Mouse (Mus musculus) heart, embryonic 10.5 days (tissue): ENCODE results near the gene Itga8. TPM values are rescaled to one million over a fixed set of nuclear protein-coding genes. Genes with fewer than 3 reads are reported as not detected.

Source experiments
- DNase-seq: peaks from one replicate; pipeline ENCODE4 v3.0.0-alpha.2; 2017; ENCODE audit warnings: low spot score
- H3K27ac ChIP-seq: fragments of 300-500 bp; sonication (generic); 2 replicates; pipeline ENCODE4 v1.5.1; 2016; ENCODE audit warnings: mild to moderate bottlenecking
- H3K27me3 ChIP-seq: fragments of 300-500 bp; sonication (generic); 2 replicates; pipeline ENCODE4 v1.6.1; 2016; ENCODE audit warnings: mild to moderate bottlenecking; ENCODE audit not compliant: poor library complexity, insufficient read depth, severe bottlenecking
- H3K36me3 ChIP-seq: fragments of 300-500 bp; sonication (generic); 2 replicates; pipeline ENCODE4 v1.6.1; 2016; ENCODE audit warnings: mild to moderate bottlenecking, moderate library complexity
- H3K4me1 ChIP-seq: fragments of 300-500 bp; sonication (generic); 2 replicates; pipeline ENCODE4 v1.6.1; 2016; ENCODE audit warnings: mild to moderate bottlenecking
- H3K4me3 ChIP-seq: fragments of 300-500 bp; sonication (generic); 2 replicates; pipeline ENCODE4 v1.5.1; 2016; ENCODE audit warnings: mild to moderate bottlenecking, moderate library complexity
- H3K9me3 ChIP-seq: fragments of 300-500 bp; sonication (generic); 2 replicates; pipeline ENCODE4 v1.6.1; 2016; ENCODE audit warnings: mild to moderate bottlenecking, moderate library complexity
- whole genome bisulfite sequencing: fragments of 180-500 bp; shearing (Covaris S2); methylation state at CpG from one replicate; pipeline ENCODE4 v1.1.7; 2016; 5-methylcytosine and 5-hydroxymethylcytosine counted together
- polyA plus RNA-seq: library from polyadenylated mRNA; unstranded; fragments of >200 nt; fragmentation: Nextera tagmentation; extraction: Ambion mirVana; gene quantifications from 2 replicates; pipeline ENCODE4 v1.2.1, GENCODE M21; 2016

Itga8 gene
- polyA plus RNA-seq, 1 experiment from 2014 or later: 9.3 TPM

DNA sequence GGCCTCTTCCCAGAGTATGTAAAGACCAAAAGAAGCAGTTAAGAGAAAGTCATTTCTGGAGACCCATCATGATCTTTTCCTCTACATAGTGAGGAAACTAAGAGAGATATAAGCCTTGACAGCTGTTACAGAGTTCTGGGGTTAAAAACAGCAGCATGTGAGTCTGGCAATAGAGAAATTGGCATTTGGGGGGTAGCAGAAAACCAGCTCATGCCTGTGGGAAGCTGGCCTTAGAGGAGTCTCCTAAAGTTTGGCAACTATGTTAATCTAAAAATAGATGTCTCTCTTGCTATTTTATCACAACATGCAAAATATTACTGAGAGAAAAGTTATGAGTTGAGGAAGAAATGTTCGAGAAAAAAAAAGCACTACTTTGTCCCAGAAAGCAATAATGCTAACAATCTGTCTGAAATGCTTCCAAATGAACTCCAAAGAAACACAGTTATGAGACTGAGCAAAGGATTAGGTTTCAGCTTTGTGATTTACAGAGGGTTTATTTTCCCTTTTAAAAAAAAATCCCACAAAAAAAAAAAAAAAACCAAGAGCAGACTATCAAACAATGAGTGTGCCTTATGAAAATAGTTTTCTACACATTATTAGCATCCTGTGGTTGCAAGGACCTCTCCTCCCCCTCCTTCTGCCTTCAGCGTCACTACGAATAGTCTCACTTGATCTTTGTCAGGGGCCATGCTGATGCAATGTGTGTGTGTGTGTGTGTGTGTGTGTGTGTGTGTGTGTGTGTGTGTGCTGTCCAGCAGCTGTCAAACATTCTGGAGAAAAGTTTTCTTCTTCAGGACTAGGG, 88.9 kb downstream of the Itga8 start:
- H3K36me3 ChIP-seq: no peaks in the 10 kb centered on the region
- no peak overlapping the region for H3K4me3 ChIP-seq
- DNase-seq: no peak
- H3K9me3 ChIP-seq: no peaks in the 10 kb centered on the region
- WGBS: 71% methylated on average over 3 of the region's 3 CpGs
- no peaks in the 10 kb centered on the region for H3K27me3 ChIP-seq
- no peaks in the 10 kb centered on the region for H3K4me1 ChIP-seq
- no peak overlapping the region for H3K27ac ChIP-seq

DNA sequence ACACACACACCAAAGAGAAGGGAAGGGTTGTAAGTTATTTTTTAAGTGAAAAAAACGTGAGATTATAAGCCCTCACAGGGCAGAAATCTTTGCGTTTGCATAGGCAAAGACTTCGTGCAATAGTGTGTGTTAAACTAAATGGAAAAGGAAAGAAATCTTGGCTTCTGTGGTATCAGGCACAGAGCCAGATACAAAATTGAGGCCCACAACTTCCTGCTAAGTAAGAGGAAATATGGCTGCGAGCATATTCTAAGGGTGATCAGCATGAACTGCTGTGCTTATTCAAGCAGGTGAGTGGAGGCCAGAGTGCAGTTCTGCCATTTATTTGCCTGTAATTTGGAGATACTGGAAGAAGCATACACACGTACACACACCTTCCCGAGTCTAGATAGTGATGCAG, 93.6 kb downstream of the Itga8 start:
- DNase-seq: no peak
- WGBS: 87% methylated on average over 6 of the region's 6 CpGs
- no peaks in the 10 kb centered on the region for H3K36me3 ChIP-seq
- no peaks in the 10 kb centered on the region for H3K9me3 ChIP-seq
- H3K27me3 ChIP-seq: no peaks in the 10 kb centered on the region
- peaks cover 6% of the 10 kb centered on the region for H3K4me1 ChIP-seq
- H3K4me3 ChIP-seq: no peak overlapping the region
- no peak overlapping the region for H3K27ac ChIP-seq

GRCm38 (mm10) chr2:12206353-12206752, 95.4 kb downstream of the Itga8 start:
- Histone ChIP-seq H3K4me1 (peaks cover 6% of the 10 kb centered on the region), H3K27me3 (no peaks in the 10 kb centered on the region), H3K9me3 (no peaks in the 10 kb centered on the region), H3K4me3 (no peak overlapping the region), H3K27ac (no peak overlapping the region), H3K36me3 (no peaks in the 10 kb centered on the region)
- no peak for DNase-seq
- WGBS: 57% methylated on average over 5 of the region's 5 CpGs

DNA sequence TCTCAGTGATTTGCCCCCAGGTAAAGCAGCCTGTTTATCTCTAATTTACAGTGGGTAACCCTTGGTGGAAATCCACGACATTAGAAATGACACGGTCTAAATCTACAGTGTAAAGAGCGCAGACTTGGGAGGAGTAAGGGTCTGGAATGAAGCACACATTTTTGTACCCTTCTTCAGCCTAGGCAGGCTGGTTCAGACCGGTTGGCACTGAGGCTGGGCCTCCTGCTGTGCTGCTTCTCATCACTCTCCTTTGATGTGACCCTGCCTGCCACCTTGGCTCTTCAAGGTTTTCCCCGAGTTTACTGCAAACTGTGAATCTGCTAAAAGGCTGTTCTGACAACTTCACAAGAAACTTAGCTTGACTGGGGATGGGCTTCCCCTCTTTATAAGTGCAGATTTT, 95.8 kb downstream of the Itga8 start:
- Histone ChIP-seq H3K4me3 (no peak overlapping the region), H3K9me3 (no peaks in the 10 kb centered on the region), H3K27ac (no peak overlapping the region), H3K36me3 (no peaks in the 10 kb centered on the region), H3K27me3 (no peaks in the 10 kb centered on the region), H3K4me1 (peaks cover 6% of the 10 kb centered on the region)
- no peak for DNase-seq
- 37% methylated on average over 5 of the region's 5 CpGs for WGBS

DNA sequence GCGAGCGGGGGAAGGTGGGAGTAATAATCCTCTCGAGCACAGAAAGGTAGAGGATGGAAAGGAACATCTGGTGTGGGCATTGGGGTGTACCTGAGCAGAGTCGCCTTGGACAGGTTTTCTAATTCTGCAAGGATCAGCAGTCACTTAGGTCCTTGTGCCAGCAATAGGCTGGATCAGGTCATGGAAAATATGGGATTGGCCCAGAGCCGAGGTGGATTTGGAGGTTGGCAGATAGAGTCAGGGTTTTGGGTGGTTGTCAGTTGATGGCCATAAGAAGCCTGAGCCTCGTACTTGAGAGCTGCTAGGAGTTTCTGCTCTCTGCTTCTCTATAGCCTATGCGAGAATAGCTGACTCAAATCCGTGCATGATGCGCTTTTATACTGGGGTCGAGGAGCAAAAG, 98.5 kb downstream of the Itga8 start:
- no peak overlapping the region for H3K4me3 ChIP-seq
- 86% methylated on average over 10 of the region's 10 CpGs for WGBS
- H3K27me3 ChIP-seq: no peaks in the 10 kb centered on the region
- H3K27ac ChIP-seq: no peak overlapping the region
- H3K9me3 ChIP-seq: no peaks in the 10 kb centered on the region
- DNase-seq: no peak
- H3K36me3 ChIP-seq: no peaks in the 10 kb centered on the region
- H3K4me1 ChIP-seq: peaks cover 6% of the 10 kb centered on the region

- 74% methylated on average over 7 of the region's 7 CpGs for WGBS
- Histone ChIP-seq H3K27me3 (no peaks in the 10 kb centered on the region), H3K4me3 (no peak overlapping the region), H3K9me3 (no peaks in the 10 kb centered on the region), H3K27ac (no peak overlapping the region), H3K36me3 (no peaks in the 10 kb centered on the region), H3K4me1 (no peaks in the 10 kb centered on the region)
- no peak for DNase-seq
Measured at GRCm38 (mm10) chr2:12198699-12199098, 103.0 kb downstream of the Itga8 start.

GRCm38 (mm10) chr2:12198214-12198613, 103.5 kb downstream of the Itga8 start:
- 89% methylated on average over 3 of the region's 3 CpGs for WGBS
- DNase-seq: no peak
- no peaks in the 10 kb centered on the region for H3K9me3 ChIP-seq

DNA sequence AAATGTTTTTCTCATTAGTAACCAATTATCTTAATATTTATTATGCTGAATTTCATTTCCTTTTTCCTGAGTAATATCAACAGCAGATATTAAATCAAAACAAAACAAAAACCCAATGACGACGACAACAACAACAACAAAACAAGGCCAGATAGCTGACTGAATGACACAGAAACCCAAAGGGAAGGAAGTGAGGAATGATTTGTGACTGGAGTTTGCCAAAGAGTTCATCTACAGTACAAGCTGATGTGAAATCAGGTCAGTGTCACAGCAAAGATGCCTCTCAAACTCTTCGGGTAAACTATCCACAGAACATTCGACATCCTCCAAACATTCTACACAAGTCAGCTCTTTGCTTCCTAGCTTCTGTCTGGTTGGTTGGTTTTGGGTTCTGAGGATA, 104.0 kb downstream of the Itga8 start:
- H3K4me3 ChIP-seq: no peak overlapping the region
- no peaks in the 10 kb centered on the region for H3K36me3 ChIP-seq
- WGBS: 89% methylated on average over 4 of the region's 4 CpGs
- no peak overlapping the region for H3K27ac ChIP-seq
- no peak for DNase-seq
- no peaks in the 10 kb centered on the region for H3K9me3 ChIP-seq
- no peaks in the 10 kb centered on the region for H3K4me1 ChIP-seq
- H3K27me3 ChIP-seq: no peaks in the 10 kb centered on the region

More at GRCm38 (mm10) chr2:12198214-12198613, 103.5 kb downstream of the Itga8 start:
- Histone ChIP-seq H3K4me3 (no peak overlapping the region), H3K36me3 (no peaks in the 10 kb centered on the region), H3K4me1 (no peaks in the 10 kb centered on the region), H3K27ac (no peak overlapping the region), H3K27me3 (no peaks in the 10 kb centered on the region)

GRCm38 (mm10) chr2:12189026-12189425, 112.7 kb downstream of the Itga8 start:
- Histone ChIP-seq H3K36me3 (no peaks in the 10 kb centered on the region), H3K9me3 (no peaks in the 10 kb centered on the region), H3K4me1 (peaks cover 5% of the 10 kb centered on the region; the same call in 1 of the 2 replicates), H3K4me3 (no peak overlapping the region), H3K27ac (no peak overlapping the region), H3K27me3 (no peaks in the 10 kb centered on the region)
- WGBS: 20% methylated on average over 6 of the region's 6 CpGs
- no peak for DNase-seq

DNA sequence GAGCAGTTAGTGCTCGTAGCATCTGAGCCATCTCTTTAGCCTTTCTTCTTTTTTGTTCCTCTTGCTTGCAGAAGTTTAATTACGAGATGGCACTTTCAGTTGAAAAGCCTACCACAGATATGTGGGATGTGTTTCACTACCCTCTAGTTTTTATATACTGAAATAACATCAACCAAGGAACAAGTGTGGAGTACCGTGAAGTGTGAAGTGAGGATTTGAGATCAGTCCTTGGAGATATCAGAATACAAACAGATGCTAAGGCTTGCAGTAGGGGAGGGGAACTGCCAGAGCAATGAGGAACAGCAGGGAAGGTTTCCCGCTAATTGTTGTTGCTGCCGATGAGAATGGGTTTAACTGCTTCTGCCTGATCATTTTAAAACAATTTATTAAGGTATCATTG, 114.1 kb downstream of the Itga8 start:
- WGBS: 31% methylated on average over 5 of the region's 5 CpGs
- Histone ChIP-seq H3K27ac (no peak overlapping the region), H3K4me1 (peaks cover 5% of the 10 kb centered on the region; the same call in 1 of the 2 replicates), H3K9me3 (no peaks in the 10 kb centered on the region), H3K27me3 (no peaks in the 10 kb centered on the region), H3K4me3 (no peak overlapping the region), H3K36me3 (no peaks in the 10 kb centered on the region)
- DNase-seq: no peak

- Histone ChIP-seq H3K4me1 (no peaks in the 10 kb centered on the region), H3K27me3 (no peaks in the 10 kb centered on the region), H3K27ac (no peak overlapping the region), H3K36me3 (no peaks in the 10 kb centered on the region), H3K4me3 (no peak overlapping the region), H3K9me3 (no peaks in the 10 kb centered on the region)
- 55% methylated on average over 8 of the region's 8 CpGs for WGBS
- no peak for DNase-seq
Measured at GRCm38 (mm10) chr2:12182402-12182948, 119.2 kb downstream of the Itga8 start.

DNA sequence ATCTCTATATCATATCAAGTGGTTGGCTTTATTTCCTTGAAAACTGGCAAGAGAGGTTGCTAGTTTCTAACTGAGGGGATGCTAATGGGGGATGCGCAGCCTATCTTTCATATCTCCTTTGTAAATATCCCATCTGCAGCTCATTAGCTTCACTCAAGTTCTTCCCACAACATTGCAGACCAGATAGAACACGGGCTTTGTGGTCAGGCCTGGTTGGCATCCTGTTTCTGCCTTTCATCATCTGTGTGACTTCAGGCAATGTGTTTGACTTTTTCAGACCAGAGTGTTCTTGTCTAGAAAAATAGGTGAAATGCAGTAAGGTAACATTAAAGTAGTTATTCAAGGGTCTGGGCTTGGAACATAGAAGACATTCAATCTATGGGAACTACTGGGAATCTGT, 121.1 kb downstream of the Itga8 start:
- H3K4me1 ChIP-seq: no peaks in the 10 kb centered on the region
- H3K4me3 ChIP-seq: no peak overlapping the region
- no peaks in the 10 kb centered on the region for H3K36me3 ChIP-seq
- no peak for DNase-seq
- no peaks in the 10 kb centered on the region for H3K9me3 ChIP-seq
- no peak overlapping the region for H3K27ac ChIP-seq
- H3K27me3 ChIP-seq: no peaks in the 10 kb centered on the region
- WGBS: 50% methylated on average over 2 of the region's 2 CpGs

GRCm38 (mm10) chr2:12174722-12175427, 126.8 kb downstream of the Itga8 start:
- no peak for DNase-seq

More at GRCm38 (mm10) chr2:12174722-12175427, 126.8 kb downstream of the Itga8 start:
- WGBS: 61% methylated on average over 7 of the region's 7 CpGs
- no peaks in the 10 kb centered on the region for H3K36me3 ChIP-seq
- no peaks in the 10 kb centered on the region for H3K27me3 ChIP-seq
- H3K4me1 ChIP-seq: no peaks in the 10 kb centered on the region; the same call in 1 of the 2 replicates
- H3K4me3 ChIP-seq: no peak overlapping the region
- H3K27ac ChIP-seq: no peak overlapping the region
- no peaks in the 10 kb centered on the region for H3K9me3 ChIP-seq
